Mouse (Mus musculus) heart, postnatal 0 days (tissue): Measurements from ENCODE around the gene Tenm2. TPM values are rescaled to one million over a fixed set of nuclear protein-coding genes. Genes with fewer than 3 reads are reported as not detected.

ENCODE experiments used
- ATAC-seq: fragments of 200-750 bp; cut with Nextera tagmentation; 2 replicates; pipeline ENCODE4 v1.8.0; 2017; ENCODE audit warnings: low read depth, moderate number of reproducible peaks, moderate library complexity; ENCODE audit not compliant: insufficient read depth
- DNase-seq: peaks from one replicate; pipeline ENCODE4 v3.0.0-alpha.2; 2016; ENCODE audit warnings: low spot score
- H3K27ac ChIP-seq: fragments of 300-500 bp; sonication (generic); 2 replicates; pipeline ENCODE4 v1.5.1; 2014; ENCODE audit warnings: low read depth, mild to moderate bottlenecking
- H3K27me3 ChIP-seq: fragments of 300-500 bp; sonication (generic); 2 replicates; pipeline ENCODE4 v1.6.1; 2014; ENCODE audit warnings: low read length, mixed read lengths; ENCODE audit not compliant: control insufficient read depth, insufficient read depth
- H3K36me3 ChIP-seq: fragments of 300-500 bp; sonication (generic); replicated peaks from 2 replicates; pipeline ENCODE4 v1.6.1; 2014; ENCODE audit warnings: low read length, mixed read lengths; ENCODE audit not compliant: control insufficient read depth, insufficient read depth
- H3K4me1 ChIP-seq: fragments of 300-500 bp; sonication (generic); 2 replicates; pipeline ENCODE4 v1.6.1; 2014; ENCODE audit warnings: antibody characterized with exemption; ENCODE audit not compliant: control insufficient read depth, insufficient read depth
- H3K4me2 ChIP-seq: fragments of 300-500 bp; sonication (generic); 2 replicates; pipeline ENCODE4 v1.6.1; 2014; ENCODE audit warnings: low read depth, mild to moderate bottlenecking, low read length, moderate library complexity
- H3K4me3 ChIP-seq: fragments of 300-500 bp; sonication (generic); 2 replicates; pipeline ENCODE4 v1.5.1; 2014; ENCODE audit warnings: low read depth, low read length
- H3K9ac ChIP-seq: fragments of 300-500 bp; sonication (generic); replicated peaks from 2 replicates; pipeline ENCODE4 v1.6.1; 2014; ENCODE audit warnings: low read depth, low read length, mixed read lengths
- H3K9me3 ChIP-seq: fragments of 300-500 bp; sonication (generic); replicated peaks from 2 replicates; pipeline ENCODE4 v1.6.1; 2016; ENCODE audit warnings: low read length; ENCODE audit not compliant: control insufficient read depth
- CTCF ChIP-seq: IDR thresholded peaks from 2 replicates; pipeline ENCODE4 v1.5.1; 2016; ENCODE audit warnings: antibody characterized with exemption, control low read depth, low read depth
- EP300 ChIP-seq: IDR thresholded peaks from 2 replicates; pipeline ENCODE4 v1.6.1; 2016; ENCODE audit warnings: antibody characterized with exemption, low read depth
- WGBS: fragments of 180-500 bp; shearing (Covaris S2); extraction: QIAGEN DNeasy Blood & Tissue Kit; methylation state at CpG from one replicate; pipeline ENCODE4 v1.1.7; 2014; 5-methylcytosine and 5-hydroxymethylcytosine counted together
- polyA plus RNA-seq: library from polyadenylated mRNA; unstranded; fragments of >200 nt; fragmentation: Nextera tagmentation; extraction: Ambion mirVana; gene quantifications from 2 replicates; pipeline ENCODE4 v1.2.1, GENCODE M21; 2015
- total RNA-seq: library from RNA; depleted of rRNA; stranded (reverse); fragments of >200 nt; gene quantifications from 2 replicates; pipeline ENCODE4 v1.2.3, GENCODE M21; 2014; ENCODE audit warnings: low replicate concordance

The Tenm2 gene
- total and polyA plus RNA-seq, 2 experiments from 2014 or later = 0.14 to 0.95 TPM

GRCm38 (mm10) chr11:36139521-36139920, 1096.2 kb downstream of the Tenm2 start:
- H3K4me2 ChIP-seq = no peak overlapping the region
- H3K36me3 ChIP-seq = no peaks in the 10 kb centered on the region
- WGBS = 74% methylated on average over 16 of the region's 16 CpGs
- TF ChIP-seq EP300 (no peak), CTCF (no peak)
- H3K27me3 ChIP-seq = no peaks in the 10 kb centered on the region
- H3K27ac ChIP-seq = no peak overlapping the region
- no peak overlapping the region for H3K9ac ChIP-seq
- H3K4me3 ChIP-seq = no peak overlapping the region
- no peak for DNase-seq
- no peak for ATAC-seq
- H3K9me3 ChIP-seq = no peaks in the 10 kb centered on the region
- no peaks in the 10 kb centered on the region for H3K4me1 ChIP-seq

- Histone ChIP-seq H3K27me3 (no peaks in the 10 kb centered on the region), H3K4me1 (no peaks in the 10 kb centered on the region), H3K9me3 (no peaks in the 10 kb centered on the region), H3K9ac (no peak overlapping the region), H3K36me3 (no peaks in the 10 kb centered on the region), H3K4me3 (no peak overlapping the region), H3K4me2 (no peak overlapping the region), H3K27ac (no peak overlapping the region)
- TF ChIP-seq EP300 (no peak), CTCF (no peak)
- DNase-seq (no peak), ATAC-seq (no peak)
- WGBS = 66% methylated on average over 4 of the region's 4 CpGs
These were observed 1097.9 kb downstream of the Tenm2 start for GRCm38 (mm10) chr11:36137840-36138239.

DNA sequence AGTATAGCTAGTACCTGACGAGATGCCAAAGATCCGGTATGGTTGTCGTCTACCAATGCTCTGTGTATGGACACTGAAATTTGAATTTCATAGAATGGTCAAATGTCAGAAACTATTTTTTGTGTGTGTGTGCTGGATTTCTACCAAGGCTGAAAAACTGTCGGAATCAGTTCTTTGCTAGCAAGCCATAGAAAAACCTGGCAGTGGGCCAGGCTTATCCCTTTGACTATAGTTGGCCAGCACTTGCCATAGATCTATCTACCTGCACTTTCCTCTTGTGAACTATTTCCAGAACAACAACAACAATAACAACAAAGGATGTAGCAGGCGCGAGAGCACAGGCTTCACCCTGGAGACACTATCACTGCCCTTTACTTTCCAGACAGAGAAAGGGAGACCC, 1098.5 kb downstream of the Tenm2 start:
- H3K27me3 ChIP-seq = no peaks in the 10 kb centered on the region
- no peak overlapping the region for H3K4me3 ChIP-seq
- 78% methylated on average over 6 of the region's 6 CpGs for WGBS
- no peaks in the 10 kb centered on the region for H3K36me3 ChIP-seq
- TF ChIP-seq EP300 (no peak), CTCF (no peak)
- H3K9me3 ChIP-seq = no peaks in the 10 kb centered on the region
- DNase-seq (no peak), ATAC-seq (no peak)
- no peak overlapping the region for H3K9ac ChIP-seq
- H3K4me2 ChIP-seq = no peak overlapping the region
- no peak overlapping the region for H3K27ac ChIP-seq
- no peaks in the 10 kb centered on the region for H3K4me1 ChIP-seq

DNA sequence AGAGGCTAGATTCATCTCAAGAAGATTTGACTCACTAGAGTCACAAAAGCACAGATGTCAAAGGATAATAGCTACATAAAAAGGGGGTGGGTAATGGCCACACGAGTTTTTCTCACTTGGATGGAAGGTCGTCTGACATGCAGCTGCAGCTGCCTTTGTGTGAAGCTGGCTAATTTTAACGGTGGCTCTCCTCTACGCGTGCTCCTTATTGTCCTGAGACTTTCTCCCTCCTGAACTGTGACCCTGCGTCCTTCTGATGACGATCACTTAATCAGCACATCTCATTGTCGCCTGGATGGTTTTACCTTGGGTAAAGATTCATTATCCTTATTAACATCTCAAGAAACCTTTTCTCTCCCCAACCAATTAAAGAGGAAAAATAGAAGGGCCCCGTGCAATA, 1101.1 kb downstream of the Tenm2 start:
- ATAC-seq = no peak
- H3K27ac ChIP-seq = no peak overlapping the region
- no peak for TF ChIP-seq EP300
- no peak for TF ChIP-seq CTCF
- H3K27me3 ChIP-seq = no peaks in the 10 kb centered on the region
- H3K9me3 ChIP-seq = no peaks in the 10 kb centered on the region
- H3K9ac ChIP-seq = no peak overlapping the region
- no peak overlapping the region for H3K4me2 ChIP-seq
- H3K4me1 ChIP-seq = no peaks in the 10 kb centered on the region
- no peak overlapping the region for H3K4me3 ChIP-seq
- H3K36me3 ChIP-seq = no peaks in the 10 kb centered on the region
- DNase-seq = no peak
- 70% methylated on average over 9 of the region's 9 CpGs for WGBS

GRCm38 (mm10) chr11:36123275-36123674, 1112.5 kb downstream of the Tenm2 start:
- TF ChIP-seq CTCF (no peak), EP300 (no peak)
- no peak overlapping the region for H3K27ac ChIP-seq
- no peak for ATAC-seq
- no peaks in the 10 kb centered on the region for H3K9me3 ChIP-seq
- no peak for DNase-seq
- H3K4me3 ChIP-seq = no peak overlapping the region
- no peaks in the 10 kb centered on the region for H3K36me3 ChIP-seq
- H3K27me3 ChIP-seq = no peaks in the 10 kb centered on the region
- no peak overlapping the region for H3K9ac ChIP-seq
- H3K4me1 ChIP-seq = no peaks in the 10 kb centered on the region
- H3K4me2 ChIP-seq = no peak overlapping the region
- WGBS = 59% methylated on average over 2 of the region's 2 CpGs

GRCm38 (mm10) chr11:36121410-36121929, 1114.3 kb downstream of the Tenm2 start:
- DNase-seq (no peak), ATAC-seq (no peak)
- H3K9ac ChIP-seq = no peak overlapping the region
- H3K4me2 ChIP-seq = no peak overlapping the region
- no peak overlapping the region for H3K27ac ChIP-seq
- H3K27me3 ChIP-seq = no peaks in the 10 kb centered on the region
- H3K4me1 ChIP-seq = no peaks in the 10 kb centered on the region
- no peaks in the 10 kb centered on the region for H3K9me3 ChIP-seq
- H3K36me3 ChIP-seq = no peaks in the 10 kb centered on the region
- TF ChIP-seq CTCF (no peak), EP300 (no peak)
- H3K4me3 ChIP-seq = no peak overlapping the region
- 57% methylated on average over 8 of the region's 8 CpGs for WGBS
